Mouse (Mus musculus): ENCODE measurements around the gene Hmgn3.

Hmgn3 gene

DNA sequence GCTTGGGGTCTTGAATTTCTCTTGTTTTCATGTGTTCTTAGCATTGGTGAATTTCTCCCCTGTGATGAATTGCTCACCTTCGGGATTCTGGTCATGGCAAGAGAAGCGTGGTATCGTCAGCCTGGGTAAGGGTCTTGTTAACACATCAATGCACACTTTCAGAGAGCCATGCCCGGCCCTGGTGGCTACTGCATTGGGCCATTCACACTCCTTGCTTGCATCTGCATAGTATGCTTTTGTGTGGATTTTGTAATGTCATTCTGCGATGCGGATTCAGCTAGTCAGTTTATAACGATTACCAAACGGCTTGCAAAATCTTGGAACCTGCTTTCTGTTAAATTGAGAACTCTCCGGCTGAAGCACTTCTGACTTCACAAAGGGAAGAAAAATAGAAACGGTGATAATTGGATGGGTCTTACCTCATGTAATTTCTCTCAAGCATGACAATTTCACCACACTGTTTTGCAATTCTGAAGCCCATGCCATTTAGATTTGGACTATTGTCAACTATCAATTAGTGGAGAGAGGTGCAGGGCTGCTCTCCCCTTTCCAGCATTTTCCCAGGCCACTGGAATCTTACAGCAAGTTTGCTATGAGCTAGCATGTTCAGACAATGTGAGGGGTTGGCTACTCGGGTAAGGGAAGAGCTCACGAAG, 47.7 kb downstream of the Hmgn3 start:
- no peak for DNase-seq

DNA sequence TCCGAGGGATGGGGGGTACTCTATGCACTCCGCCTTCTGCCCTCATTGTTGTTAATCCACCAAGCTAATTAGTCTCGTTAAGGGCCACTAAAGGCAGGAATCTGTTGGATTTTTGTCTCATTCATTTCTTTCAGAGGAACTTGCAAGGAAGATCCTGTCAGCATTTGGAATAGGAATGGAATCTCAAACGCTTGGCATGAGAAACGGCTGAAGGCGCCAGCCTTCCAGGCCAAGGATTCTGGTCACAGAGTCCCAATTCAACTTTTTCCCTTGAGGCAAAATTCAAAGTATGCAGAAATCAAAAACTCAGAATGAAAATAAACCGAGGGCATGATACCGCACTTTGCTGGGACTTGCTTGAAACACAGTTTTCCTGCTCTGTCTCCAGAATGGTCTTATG, 48.7 kb downstream of the Hmgn3 start:
- no peak for DNase-seq

DNA sequence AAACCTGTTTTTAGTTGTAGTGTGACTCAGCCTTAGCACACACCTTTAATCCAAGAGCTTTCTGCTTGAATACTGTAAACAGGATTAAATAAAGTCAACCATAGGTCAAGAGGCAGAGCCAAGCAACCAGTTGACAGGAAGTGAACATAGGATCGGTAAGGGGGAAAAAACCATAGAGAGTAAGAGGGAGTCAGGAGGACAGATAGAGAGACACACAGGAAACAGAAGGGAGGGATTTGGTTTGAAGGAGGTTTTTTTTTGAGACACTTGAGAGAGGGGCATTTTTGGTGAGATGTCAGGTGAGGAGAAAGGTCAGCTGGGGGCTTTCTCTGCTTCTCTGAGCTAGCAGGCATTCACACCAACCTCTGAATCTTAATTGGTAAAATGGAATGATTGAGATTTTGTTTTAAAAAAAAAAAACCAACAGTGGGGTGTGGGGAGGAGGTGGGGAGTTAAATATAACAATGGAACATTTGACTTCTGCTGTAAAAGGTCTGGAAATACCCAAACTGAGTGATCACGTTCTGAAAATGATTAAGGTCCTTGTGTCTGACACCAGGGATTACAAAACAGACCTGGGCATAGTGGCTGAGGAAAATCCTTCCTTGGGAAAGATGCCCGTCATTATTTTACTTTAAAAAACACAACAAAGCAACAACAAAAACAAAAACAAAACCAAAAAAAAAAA, 51.7 kb downstream of the Hmgn3 start:
- no peak for DNase-seq

DNA sequence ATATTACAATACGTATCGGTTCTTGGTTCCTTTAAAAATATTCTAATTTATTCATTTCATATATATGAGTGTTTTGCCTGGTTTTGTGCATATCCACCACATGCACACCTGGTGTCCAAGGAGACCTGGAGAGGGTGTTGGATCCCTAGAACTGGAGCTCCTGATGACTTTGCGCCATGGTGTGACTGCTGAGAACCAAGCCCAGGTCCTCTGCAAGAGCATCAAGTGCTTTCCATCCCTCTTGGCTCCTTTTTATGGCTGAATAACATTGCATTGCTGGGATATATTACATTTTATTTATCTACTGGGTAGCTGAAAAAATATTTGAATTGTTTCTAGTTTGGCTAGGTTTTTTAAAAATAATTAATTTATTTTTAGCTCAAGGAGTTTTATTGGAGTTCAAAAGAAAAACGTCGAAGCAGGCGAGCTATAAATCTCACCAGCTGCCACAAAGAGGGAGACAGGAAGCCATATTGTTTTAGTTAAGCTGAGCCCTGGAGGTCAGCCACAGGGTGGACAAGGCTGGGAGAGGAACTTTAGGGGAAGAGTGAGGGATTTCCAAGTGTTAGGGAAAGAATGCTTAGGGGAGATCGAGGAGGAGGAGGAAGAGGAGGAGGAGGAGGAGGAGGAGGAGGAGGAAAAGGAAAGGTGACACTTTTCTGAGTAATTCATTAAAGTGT, 62.6 kb downstream of the Hmgn3 start:
- no peak for DNase-seq

DNA sequence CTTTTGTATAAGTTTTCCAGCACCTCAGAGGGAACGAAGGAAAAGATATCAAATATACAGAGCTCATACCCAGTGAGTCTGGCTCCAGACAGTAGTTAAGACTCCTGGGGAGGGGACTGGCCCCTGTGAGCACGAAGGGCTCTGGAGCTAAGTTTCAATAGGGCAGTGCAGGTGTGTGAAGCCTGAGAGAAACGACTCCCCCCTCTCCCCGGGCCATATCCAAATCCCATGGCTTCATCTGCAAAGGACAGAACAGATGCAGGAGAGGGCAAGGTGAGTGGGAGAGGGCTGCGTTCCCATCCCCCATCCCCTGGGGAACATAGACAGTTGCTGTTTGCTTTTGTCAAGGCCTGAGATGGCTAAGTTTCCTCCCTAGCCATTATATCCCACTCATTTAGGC, 63.4 kb downstream of the Hmgn3 start:
- DNase-seq: no peak

DNA sequence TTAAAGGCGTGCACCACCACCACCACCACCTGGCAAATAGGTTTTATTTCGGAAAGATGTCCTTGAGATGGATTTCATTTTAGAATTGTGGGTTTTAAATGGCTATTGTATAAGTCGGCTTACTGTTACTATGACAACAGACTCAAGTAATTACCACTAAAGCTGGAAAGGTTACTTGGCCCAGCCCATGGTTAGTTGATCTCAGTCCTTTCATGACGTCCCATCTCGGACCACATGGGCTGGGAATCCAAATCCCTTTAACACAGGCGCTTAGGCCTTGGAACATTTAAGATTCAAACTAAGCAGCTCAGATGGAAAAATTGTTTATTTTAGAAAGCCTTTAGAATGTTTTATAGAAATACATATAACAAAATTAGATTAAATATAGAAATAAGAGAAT, 64.2 kb downstream of the Hmgn3 start:
- DNase-seq: no peak

DNA sequence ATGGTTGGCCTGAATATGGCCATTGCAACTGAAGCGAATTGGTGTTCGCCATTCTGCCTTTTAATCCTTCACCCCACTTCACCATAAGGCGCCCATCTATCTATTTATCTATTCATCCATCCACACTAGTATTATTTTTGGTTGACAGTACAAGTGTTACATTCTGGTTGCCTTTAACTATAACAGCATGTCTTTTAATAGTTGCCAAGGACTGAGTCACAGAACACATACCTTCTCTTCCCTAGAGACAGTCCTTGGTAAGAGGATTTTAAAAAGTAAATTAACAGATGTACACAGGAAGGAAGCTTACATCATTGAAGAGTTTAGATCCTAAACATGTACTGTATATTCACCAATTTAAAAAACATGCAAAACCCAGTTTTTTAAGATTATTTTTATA, 66.8 kb downstream of the Hmgn3 start:
- DNase-seq: no peak

DNA sequence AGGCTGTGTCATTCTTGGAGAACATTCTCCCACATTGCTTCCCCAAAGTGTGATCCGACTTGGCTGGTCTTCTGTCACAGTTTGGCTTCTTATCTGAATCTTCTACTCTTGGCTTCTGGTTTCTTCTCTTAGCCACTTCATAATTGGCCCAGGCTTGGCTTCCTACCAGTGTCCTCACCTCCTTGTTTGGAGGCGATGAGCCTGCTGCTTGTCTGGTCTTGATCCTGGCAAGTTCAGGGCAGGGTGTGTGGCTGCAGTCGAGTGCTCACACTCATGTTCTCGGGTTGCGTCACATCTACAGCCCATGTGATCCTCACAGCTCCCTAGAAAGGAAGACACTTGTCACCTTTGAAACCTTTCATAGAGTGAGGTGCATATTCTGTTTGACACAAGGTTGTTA, 78.2 kb downstream of the Hmgn3 start:
- no peak for DNase-seq

DNA sequence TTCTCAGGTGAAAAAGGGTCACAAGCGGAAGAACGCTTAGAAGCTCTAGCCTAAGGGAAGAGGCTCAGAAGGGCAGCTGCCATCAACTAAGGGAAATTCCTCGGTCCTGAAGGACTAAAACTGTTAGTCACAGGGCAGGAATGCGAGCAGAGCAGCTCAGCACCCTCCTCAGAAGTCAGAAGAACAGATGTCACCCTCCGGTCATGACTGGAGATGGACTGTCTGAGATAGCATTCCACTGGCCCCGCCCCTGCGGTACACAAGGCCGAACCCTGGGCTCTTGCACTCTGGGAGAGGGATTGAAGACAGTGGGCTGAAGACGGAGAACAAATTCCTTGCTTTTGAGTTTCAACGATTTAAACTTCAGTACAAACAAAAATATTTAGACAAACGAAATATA, 85.2 kb downstream of the Hmgn3 start:
- DNase-seq: no peak
